Mouse (Mus musculus) thymus, adult 2 months (tissue): Measurements from ENCODE around the gene Plppr5. TPM values are rescaled to one million over a fixed set of nuclear protein-coding genes. Genes with fewer than 3 reads are reported as not detected.

ENCODE experiments used
- DNase-seq: peaks from one replicate; pipeline ENCODE4 v3.0.0; 2021
- H3K27ac ChIP-seq: fragments of 200-500 bp; 2 replicates; pipeline ENCODE4 v1.5.1; 2012; ENCODE audit warnings: low read length, control low read depth; ENCODE audit not compliant: control insufficient read depth, insufficient read depth
- H3K27me3 ChIP-seq: fragments of 200-500 bp; 2 replicates; pipeline ENCODE4 v1.6.1; 2012; ENCODE audit warnings: mild to moderate bottlenecking, low read length, moderate library complexity, mixed read lengths; ENCODE audit not compliant: control insufficient read depth, insufficient read depth
- H3K36me3 ChIP-seq: fragments of 200-500 bp; 2 replicates; pipeline ENCODE4 v1.6.1; 2012; ENCODE audit warnings: mild to moderate bottlenecking, low read length, moderate library complexity; ENCODE audit not compliant: control insufficient read depth, insufficient read depth
- H3K4me1 ChIP-seq: fragments of 200-500 bp; replicated peaks from 2 replicates; pipeline ENCODE4 v1.6.1; 2012; ENCODE audit warnings: low read length; ENCODE audit not compliant: control insufficient read depth, insufficient read depth
- H3K4me3 ChIP-seq: fragments of 200-500 bp; 2 replicates; pipeline ENCODE4 v1.5.1; 2012; ENCODE audit warnings: mild to moderate bottlenecking, low read length, control low read depth, moderate library complexity; ENCODE audit not compliant: control insufficient read depth, insufficient read depth
- CTCF ChIP-seq: fragments of 200-500 bp; IDR thresholded peaks from 2 replicates; pipeline ENCODE4 v1.5.1; 2012; ENCODE audit warnings: mild to moderate bottlenecking, control low read depth, low read length, moderate library complexity, borderline replicate concordance; ENCODE audit not compliant: control insufficient read depth, poor library complexity, insufficient read depth; ENCODE audit errors: extremely low read depth
- POLR2A ChIP-seq: fragments of 200-500 bp; IDR thresholded peaks from 2 replicates; pipeline ENCODE4 v1.6.1; 2012; ENCODE audit warnings: mild to moderate bottlenecking, low read length, control low read depth, moderate library complexity; ENCODE audit not compliant: control insufficient read depth, poor library complexity, insufficient read depth; ENCODE audit errors: extremely low read depth
- WGBS: fragments of 180-500 bp; shearing (Covaris S2); methylation state at CpG from one replicate; pipeline ENCODE4 v1.1.7; 2018; 5-methylcytosine and 5-hydroxymethylcytosine counted together
- polyA plus RNA-seq: library from polyadenylated mRNA; depleted of rRNA; stranded (reverse); fragments of >200 nt; gene quantifications from 2 replicates; pipeline ENCODE4 v1.2.3, GENCODE M21; 2012

The Plppr5 gene
- polyA plus RNA-seq, 1 experiment, result 0.07 TPM

DNA sequence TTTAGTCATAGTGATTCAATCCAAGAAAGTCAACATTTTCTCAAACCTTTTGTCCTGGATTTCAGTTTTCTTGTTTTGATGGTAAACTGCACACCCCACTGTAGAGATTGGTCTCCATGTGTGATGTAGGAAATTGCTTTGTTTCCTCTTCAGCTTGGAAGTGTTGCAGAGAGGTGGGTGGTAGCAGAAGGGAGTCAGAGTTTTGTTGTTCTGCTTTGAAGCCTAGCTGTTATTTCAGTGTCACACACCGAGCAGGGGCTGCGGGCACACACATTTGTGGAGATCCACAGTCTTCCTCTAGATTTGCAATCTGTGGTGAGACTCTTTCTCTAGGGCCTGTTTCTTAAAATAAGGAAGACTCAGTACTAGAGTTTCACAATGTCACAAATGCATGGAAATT lies 8.0 kb downstream of the Plppr5 start:
- H3K27ac ChIP-seq, result no peak overlapping the region
- no peaks in the 10 kb centered on the region for H3K4me1 ChIP-seq
- no peak overlapping the region for H3K4me3 ChIP-seq
- no peaks in the 10 kb centered on the region for H3K27me3 ChIP-seq
- no peak for TF ChIP-seq POLR2A
- no peak for TF ChIP-seq CTCF
- no peak for DNase-seq
- no peaks in the 10 kb centered on the region for H3K36me3 ChIP-seq
- 92% methylated on average over 2 of the region's 2 CpGs for WGBS

DNA sequence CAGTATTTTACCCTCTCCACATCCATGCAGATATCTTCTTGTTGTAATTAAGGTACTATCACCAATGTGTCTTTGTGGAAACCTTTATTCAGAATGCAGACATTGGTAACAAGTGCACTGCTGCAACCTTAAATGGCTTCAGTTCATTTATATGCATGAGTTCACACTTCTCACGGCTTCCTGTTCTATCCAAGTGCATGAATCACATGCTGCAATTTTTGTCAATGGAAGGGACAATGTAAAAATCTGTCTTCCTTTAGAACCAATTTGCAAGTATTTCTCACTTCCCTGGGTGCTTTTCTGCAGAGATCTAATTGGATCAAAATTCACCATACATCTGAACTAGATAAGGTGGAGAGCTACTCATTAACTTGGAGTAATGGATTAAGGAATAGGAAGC lies 27.8 kb downstream of the Plppr5 start:
- H3K36me3 ChIP-seq, result no peaks in the 10 kb centered on the region
- 66% methylated on average over 1 of the region's 1 CpGs for WGBS
- no peak for DNase-seq
- no peaks in the 10 kb centered on the region for H3K4me1 ChIP-seq
- H3K4me3 ChIP-seq, result no peak overlapping the region
- TF ChIP-seq CTCF, result no peak
- TF ChIP-seq POLR2A, result no peak
- H3K27me3 ChIP-seq, result no peaks in the 10 kb centered on the region
- H3K27ac ChIP-seq, result no peak overlapping the region

DNA sequence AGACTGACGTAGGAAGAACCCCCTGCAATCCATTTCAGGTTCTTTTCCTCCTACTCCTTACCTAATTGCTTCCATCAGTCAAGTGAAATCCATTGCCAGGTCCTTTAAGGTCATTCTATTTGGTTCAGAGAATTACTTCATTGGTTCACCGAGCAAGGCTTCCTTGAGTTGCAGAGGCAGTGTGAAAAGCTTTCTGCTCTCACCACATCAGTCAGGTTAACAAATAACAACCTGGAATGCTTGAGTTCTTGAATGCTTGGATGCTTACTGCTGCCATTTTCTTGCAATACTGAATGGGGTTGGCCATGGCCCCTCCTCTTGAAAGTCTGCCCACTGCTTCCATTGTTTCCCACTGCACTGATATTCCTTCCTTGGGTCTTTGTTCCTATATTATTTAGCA lies 28.8 kb downstream of the Plppr5 start:
- no peak for TF ChIP-seq CTCF
- WGBS, result 84% methylated on average over 2 of the region's 2 CpGs
- no peaks in the 10 kb centered on the region for H3K4me1 ChIP-seq
- H3K27me3 ChIP-seq, result no peaks in the 10 kb centered on the region
- DNase-seq, result no peak
- no peak overlapping the region for H3K4me3 ChIP-seq
- H3K36me3 ChIP-seq, result no peaks in the 10 kb centered on the region
- H3K27ac ChIP-seq, result no peak overlapping the region

DNA sequence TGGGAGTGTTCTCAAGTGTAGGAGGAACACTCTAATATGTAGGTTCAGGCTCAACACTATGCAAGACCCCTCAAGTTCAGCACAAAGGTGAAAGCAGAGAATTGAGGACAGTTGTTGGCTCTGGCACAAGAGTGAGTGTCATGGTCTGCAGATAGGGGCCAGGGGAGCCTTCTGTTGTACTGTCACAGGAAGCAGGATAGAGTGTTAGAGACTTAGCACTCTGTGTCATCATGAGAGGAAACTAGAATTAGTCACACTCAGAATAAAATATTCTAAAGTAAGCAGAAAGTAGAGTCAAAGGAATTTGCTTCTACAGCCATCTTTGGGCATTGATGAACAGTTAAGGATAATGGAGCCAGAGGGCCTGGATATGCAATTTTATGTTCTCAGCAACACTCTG lies 31.7 kb downstream of the Plppr5 start:
- no peak overlapping the region for H3K27ac ChIP-seq
- H3K36me3 ChIP-seq, result no peaks in the 10 kb centered on the region
- no peak overlapping the region for H3K4me3 ChIP-seq
- no peak for TF ChIP-seq CTCF
- TF ChIP-seq POLR2A, result no peak
- no peak for DNase-seq
- H3K4me1 ChIP-seq, result no peaks in the 10 kb centered on the region
- no peaks in the 10 kb centered on the region for H3K27me3 ChIP-seq

DNA sequence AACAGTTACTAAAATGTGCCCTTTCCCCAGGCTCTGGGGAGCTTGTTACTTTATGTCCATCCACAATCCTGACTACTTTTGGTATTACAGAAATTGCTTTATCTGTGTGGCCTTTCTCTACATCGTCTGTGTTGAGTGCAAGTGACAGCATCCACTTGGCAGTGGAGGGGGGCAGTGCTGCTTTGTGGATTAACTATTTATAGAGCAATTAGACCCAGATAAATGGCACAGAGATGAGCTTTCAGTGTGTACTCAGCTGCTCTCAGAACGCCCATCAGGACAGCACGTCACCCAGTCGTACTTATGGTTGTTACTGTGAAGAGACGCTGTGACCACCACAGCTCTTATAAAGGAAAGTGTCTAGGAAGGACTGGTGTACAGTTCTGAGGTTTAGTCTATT lies 36.8 kb downstream of the Plppr5 start:
- H3K4me3 ChIP-seq, result no peak overlapping the region
- no peak overlapping the region for H3K27ac ChIP-seq
- no peaks in the 10 kb centered on the region for H3K36me3 ChIP-seq
- TF ChIP-seq POLR2A (no peak), CTCF (no peak)
- 86% methylated on average over 5 of the region's 5 CpGs for WGBS
- no peaks in the 10 kb centered on the region for H3K27me3 ChIP-seq
- H3K4me1 ChIP-seq, result no peaks in the 10 kb centered on the region
- no peak for DNase-seq

DNA sequence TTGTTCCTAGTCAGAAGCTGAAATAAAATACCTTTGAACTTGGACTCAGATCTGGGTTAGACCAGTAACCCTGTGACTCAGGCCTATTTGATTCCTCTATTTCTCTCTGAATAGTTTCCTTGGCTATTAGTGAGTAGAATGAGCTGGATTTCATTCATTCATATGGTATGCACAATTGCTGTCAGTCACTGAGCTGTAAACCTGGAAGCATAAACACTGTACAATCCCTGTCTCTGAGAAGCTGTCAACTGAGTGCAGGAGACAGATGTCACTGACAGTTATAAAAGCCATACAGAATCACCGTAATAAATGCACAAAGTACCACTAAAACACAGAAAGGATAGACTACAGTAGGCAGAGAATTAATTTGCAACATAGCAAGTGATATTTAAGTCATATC lies 40.2 kb downstream of the Plppr5 start:
- Histone ChIP-seq H3K27me3 (no peaks in the 10 kb centered on the region), H3K27ac (no peak overlapping the region), H3K4me3 (no peak overlapping the region), H3K4me1 (no peaks in the 10 kb centered on the region), H3K36me3 (no peaks in the 10 kb centered on the region)
- no peak for TF ChIP-seq CTCF
- TF ChIP-seq POLR2A, result no peak
- WGBS, result 80% methylated on average over 1 of the region's 1 CpGs
- DNase-seq, result no peak

DNA sequence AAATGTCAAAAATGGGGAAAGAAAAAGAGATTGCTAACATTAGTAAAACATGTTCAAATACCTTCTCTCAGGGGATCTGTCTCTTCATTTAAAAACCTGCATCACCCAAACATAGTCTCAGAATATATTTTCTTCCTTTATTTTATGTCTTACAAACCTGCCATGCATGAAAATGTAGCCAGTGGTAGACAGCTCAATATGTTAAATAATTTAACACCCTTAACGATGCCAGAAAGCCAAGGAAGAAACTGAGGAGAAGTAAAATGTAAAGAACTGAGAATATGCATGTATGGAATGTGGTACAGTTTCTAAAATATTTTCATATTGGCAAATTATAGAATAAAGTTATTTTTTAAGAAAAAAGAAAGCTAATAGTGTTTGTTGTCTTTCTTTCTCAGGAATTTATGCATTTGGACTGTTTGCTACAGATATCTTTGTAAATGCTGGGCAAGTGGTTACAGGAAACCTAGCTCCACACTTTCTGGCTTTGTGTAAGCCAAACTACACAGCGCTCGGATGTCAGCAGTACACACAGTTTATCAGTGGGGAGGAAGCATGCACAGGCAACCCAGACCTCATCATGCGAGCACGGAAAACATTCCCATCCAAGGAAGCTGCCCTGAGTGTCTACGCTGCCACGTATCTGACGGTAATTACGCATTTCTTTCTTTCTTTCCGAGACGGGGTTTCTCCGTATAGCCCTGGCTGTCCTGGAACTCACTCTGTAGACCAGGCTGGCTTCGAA lies 50.8 kb downstream of the Plppr5 start:
- Histone ChIP-seq H3K36me3 (no peaks in the 10 kb centered on the region), H3K4me3 (no peak overlapping the region), H3K27ac (no peak overlapping the region), H3K4me1 (no peaks in the 10 kb centered on the region), H3K27me3 (no peaks in the 10 kb centered on the region)
- DNase-seq, result no peak
- 94% methylated on average over 13 of the region's 13 CpGs for whole genome bisulfite sequencing
- TF ChIP-seq POLR2A, result no peak
